Mouse (Mus musculus) G1E-ER4 (cell line): ENCODE data around the gene Abhd16a. TPM values are rescaled to one million over a fixed set of nuclear protein-coding genes. Genes with fewer than 3 reads are reported as not detected.
A peak's percentile ranks its signal among the peaks of the same experiment; 100 is the strongest.

ENCODE experiments used
- GATA1 ChIP-seq: IDR thresholded peaks from one replicate; pipeline ENCODE4 v1.8.0; 2012; ENCODE audit warnings: low read length, inconsistent platforms
- polyA plus RNA-seq: library from polyadenylated mRNA; stranded (reverse); fragments of >175 nt; gene quantifications from 2 replicates; pipeline ENCODE4 v1.2.3, GENCODE M21; 2012

Gene Abhd16a
- polyA plus RNA-seq, result 112 and 148 TPM in 2 replicates

- no peak for TF ChIP-seq GATA1
Observed at GRCm38 (mm10) chr17:35088825-35089644, at the start of gene Abhd16a. Gene Abhd16a (plus strand): TSS chr17:35089263.

GRCm38 (mm10) chr17:35043794-35044193 lies 45.3 kb upstream of the Abhd16a start:
- TF ChIP-seq GATA1, result no peak

- peak; percentile 25 for TF ChIP-seq GATA1
Observed at GRCm38 (mm10) chr17:35044904-35045806, 43.9 kb upstream of the Abhd16a start.

- no peak for TF ChIP-seq GATA1
Observed at GRCm38 (mm10) chr17:35045807-35046680, 43.0 kb upstream of the Abhd16a start.

GRCm38 (mm10) chr17:35046681-35047455 lies 42.2 kb upstream of the Abhd16a start, which contains the start of gene Msh5:
Gene Msh5 (minus strand): TSS chr17:35046745.
- no peak for TF ChIP-seq GATA1

- TF ChIP-seq GATA1, result no peak
Observed at GRCm38 (mm10) chr17:35047688-35048087, 41.4 kb upstream of the Abhd16a start.

GRCm38 (mm10) chr17:35048149-35048931 lies 40.7 kb upstream of the Abhd16a start:
- no peak for TF ChIP-seq GATA1

- no peak for TF ChIP-seq GATA1
Observed at GRCm38 (mm10) chr17:35048932-35049440, 40.1 kb upstream of the Abhd16a start.

GRCm38 (mm10) chr17:35049561-35050016 lies 39.5 kb upstream of the Abhd16a start, which contains the start of gene Clic1:
Gene Clic1 (plus strand): TSS chr17:35049966.
- TF ChIP-seq GATA1, result no peak

- no peak for TF ChIP-seq GATA1
Observed at GRCm38 (mm10) chr17:35050126-35050750, 38.8 kb upstream of the Abhd16a start.

- TF ChIP-seq GATA1, result no peak
Observed at GRCm38 (mm10) chr17:35051156-35052086, 37.6 kb upstream of the Abhd16a start.
